Comparison of ENCODE assay signal across 15 mouse cellular contexts in the genomic region with DNA sequence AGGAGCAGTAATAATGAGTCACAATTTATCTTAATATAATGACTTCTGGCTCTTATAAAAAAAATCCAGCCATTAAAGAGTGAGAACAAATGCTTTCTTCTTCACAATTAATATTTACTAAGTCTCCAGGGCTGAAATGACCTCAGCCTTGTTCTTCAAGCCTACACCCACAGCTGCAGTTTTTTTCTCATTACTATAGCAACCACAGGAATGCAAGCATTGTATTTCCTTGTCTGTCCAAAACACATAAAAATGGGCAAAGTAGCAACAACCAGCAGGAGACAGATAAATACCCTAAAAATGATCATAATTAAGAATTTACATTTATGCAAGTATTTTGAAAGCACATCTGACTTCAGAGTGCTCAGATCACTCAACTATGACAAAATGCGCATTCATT.
DNase-seq lines count a peak whose midpoint lies in the region; ATAC-seq and TF ChIP-seq lines count a peak whose summit lies in the region.
"Had no signal": no experiment of that assay in that cellular context is flagged by ENCODE, and none has a peak within 500 bp of the region (broad histone marks: within the 10 kb centered on the region; RNA-seq: fewer than 3 reads in every experiment).

No protein-coding gene starts in this region.

- H3K36me3 ChIP-seq in kidney, postnatal 0 days (ENCODE audit: insufficient read depth, low read length) = no peaks in the 10 kb centered on the region
- no peaks in the 10 kb centered on the region for H3K36me3 ChIP-seq in kidney, embryonic 15.5 days
- no peaks in the 10 kb centered on the region for H3K36me3 ChIP-seq in midbrain, postnatal 0 days (ENCODE audit: insufficient read depth, low read length)
- H3K36me3 ChIP-seq: heart, embryonic 10.5 days; limb, embryonic 13.5 days; neural tube, embryonic 12.5 days had no signal

- no peak overlapping the region for H3K4me2 ChIP-seq in kidney, postnatal 0 days (ENCODE audit: low read length)
- no peak overlapping the region for H3K4me2 ChIP-seq in kidney, embryonic 15.5 days
- no peak overlapping the region for H3K4me2 ChIP-seq in midbrain, postnatal 0 days (ENCODE audit: low read depth, low read length, poor library complexity, severe bottlenecking)
- H3K4me2 ChIP-seq: limb, embryonic 13.5 days; neural tube, embryonic 12.5 days had no signal

- H3K27ac ChIP-seq in kidney, postnatal 0 days = no peak overlapping the region
- H3K27ac ChIP-seq in kidney, embryonic 15.5 days = no peak overlapping the region
- H3K27ac ChIP-seq in midbrain, postnatal 0 days (ENCODE audit: low read depth, low read length) = no peak overlapping the region
- H3K27ac ChIP-seq: gastrocnemius, adult 2 months; heart, embryonic 10.5 days; limb, embryonic 13.5 days; neural tube, embryonic 12.5 days had no signal

- H3K27me3 ChIP-seq in kidney, postnatal 0 days (ENCODE audit: insufficient read depth, low read length) = no peaks in the 10 kb centered on the region
- H3K27me3 ChIP-seq in kidney, embryonic 15.5 days = no peaks in the 10 kb centered on the region
- H3K27me3 ChIP-seq in midbrain, postnatal 0 days (ENCODE audit: insufficient read depth, low read length) = no peaks in the 10 kb centered on the region
- H3K27me3 ChIP-seq: limb, embryonic 13.5 days; neural tube, embryonic 12.5 days had no signal

- 56% methylated on average over 1 of the region's 1 CpGs for WGBS in kidney, postnatal 0 days
- 64% methylated on average over 1 of the region's 1 CpGs for WGBS in kidney, embryonic 15.5 days
- 58% methylated on average over 1 of the region's 1 CpGs for WGBS in midbrain, postnatal 0 days

- DNase-seq in kidney, postnatal 0 days (ENCODE audit: low spot score) = peak; percentile 75
- peak; percentile 62 for DNase-seq in embryo, embryonic 10 days (ENCODE audit: low spot score)
- DNase-seq in forelimb bud, embryonic 11.5 days (ENCODE audit: low read depth, low spot score) = peak; percentile 39
- peak; percentile 58 for DNase-seq in midbrain, postnatal 0 days (ENCODE audit: low spot score)
- no peak for DNase-seq in ovary, postnatal 14 days (ENCODE audit: low spot score)
- no peak for DNase-seq in heart, adult 18-20 months
- DNase-seq: adrenal gland, adult 2 months; cerebellum, postnatal 14 days; gastrocnemius, adult 2 months; kidney, postnatal 10 days; lung, adult 2 months had no signal

- no peaks in the 10 kb centered on the region for H3K9me3 ChIP-seq in kidney, postnatal 0 days (replicated peaks; ENCODE audit: low read length)
- no peaks in the 10 kb centered on the region for H3K9me3 ChIP-seq in kidney, embryonic 15.5 days (replicated peaks)
- no peaks in the 10 kb centered on the region for H3K9me3 ChIP-seq in midbrain, postnatal 0 days (ENCODE audit: low read length)
- H3K9me3 ChIP-seq: heart, embryonic 10.5 days; limb, embryonic 13.5 days; neural tube, embryonic 12.5 days had no signal

- H3K4me3 ChIP-seq in kidney, postnatal 0 days (replicated peaks; ENCODE audit: low read depth, low read length) = no peak overlapping the region
- H3K4me3 ChIP-seq in kidney, embryonic 15.5 days (replicated peaks) = no peak overlapping the region
- no peak overlapping the region for H3K4me3 ChIP-seq in midbrain, postnatal 0 days (ENCODE audit: low read depth, low read length)
- H3K4me3 ChIP-seq: gastrocnemius, adult 2 months; heart, embryonic 10.5 days; limb, embryonic 13.5 days; neural tube, embryonic 12.5 days had no signal

- TF ChIP-seq CTCF in kidney, postnatal 0 days (IDR thresholded peaks at IDR 0.05; ENCODE audit: low read depth) = no peak
- no peak for TF ChIP-seq CTCF in midbrain, postnatal 0 days (IDR thresholded peaks at IDR 0.05)

- no peak for ATAC-seq in kidney, postnatal 0 days (replicated peaks; ENCODE audit: low FRiP score, low read depth)
- ATAC-seq in kidney, embryonic 15.5 days (replicated peaks; ENCODE audit: low FRiP score) = no peak
- no peak for ATAC-seq in midbrain, postnatal 0 days (ENCODE audit: low FRiP score)

- no peak overlapping the region for H3K9ac ChIP-seq in kidney, postnatal 0 days (ENCODE audit: low read depth, low read length)
- no peak overlapping the region for H3K9ac ChIP-seq in kidney, embryonic 15.5 days
- H3K9ac ChIP-seq in midbrain, postnatal 0 days (replicated peaks; ENCODE audit: low read length, poor library complexity, severe bottlenecking) = no peak overlapping the region
- H3K9ac ChIP-seq: limb, embryonic 13.5 days; neural tube, embryonic 12.5 days had no signal

- no peaks in the 10 kb centered on the region for H3K4me1 ChIP-seq in kidney, postnatal 0 days (replicated peaks; ENCODE audit: insufficient read depth, low read length)
- no peaks in the 10 kb centered on the region for H3K4me1 ChIP-seq in kidney, embryonic 15.5 days
- no peaks in the 10 kb centered on the region for H3K4me1 ChIP-seq in midbrain, postnatal 0 days (ENCODE audit: insufficient read depth, low read length)
- H3K4me1 ChIP-seq: neural tube, embryonic 12.5 days had no signal

Comparison
In these comparisons a context has a peak if more than half of its experiments do, and no peak if none do; other contexts are left out.
1. DNase-seq: peak in kidney, postnatal 0 days (single experiment), embryo, embryonic 10 days (single experiment), forelimb bud, embryonic 11.5 days (single experiment) and midbrain, postnatal 0 days (single experiment); none in ovary, postnatal 14 days (single experiment) and heart, adult 18-20 months (0 of 2).